Mouse (Mus musculus) monocyte, adult 2 months (primary cell): Measurements from ENCODE around the gene Pgpep1.

Experiments used
- DNase-seq, 2 experiments: peaks; one replicate each; pipeline ENCODE4 v3.0.0; 2022; ENCODE audit warnings: low spot score in 2 of 2, low read depth in 1 of 2

Gene Pgpep1

GRCm38 (mm10) chr8:70691230-70691629, 31.0 kb upstream of the Pgpep1 start:
- no peak for DNase-seq

DNA sequence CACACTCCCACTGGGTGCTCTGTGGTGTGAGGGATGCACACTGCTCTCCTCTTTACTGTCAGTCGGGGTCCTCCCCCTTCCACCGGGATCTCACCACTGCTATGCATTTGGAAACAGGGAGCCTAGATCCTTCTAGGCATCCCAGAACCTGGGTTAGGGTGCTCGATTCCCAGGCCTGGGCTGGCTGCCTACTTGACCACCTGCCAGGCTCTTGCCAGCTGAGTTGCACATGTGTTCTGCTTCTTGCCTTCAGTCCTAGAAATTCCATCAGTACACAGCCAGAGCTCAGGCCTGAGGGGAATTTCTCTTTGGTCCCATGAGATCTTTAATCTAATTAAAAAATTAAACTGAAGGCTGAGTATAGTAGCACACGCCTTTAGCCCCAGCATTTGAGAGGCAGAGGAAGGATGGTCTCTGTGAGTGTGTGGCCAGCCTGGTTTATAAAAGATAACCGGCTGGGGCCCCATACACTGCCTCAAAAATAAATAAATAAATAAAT, 29.8 kb upstream of the Pgpep1 start:
- DNase-seq: no peak

DNA sequence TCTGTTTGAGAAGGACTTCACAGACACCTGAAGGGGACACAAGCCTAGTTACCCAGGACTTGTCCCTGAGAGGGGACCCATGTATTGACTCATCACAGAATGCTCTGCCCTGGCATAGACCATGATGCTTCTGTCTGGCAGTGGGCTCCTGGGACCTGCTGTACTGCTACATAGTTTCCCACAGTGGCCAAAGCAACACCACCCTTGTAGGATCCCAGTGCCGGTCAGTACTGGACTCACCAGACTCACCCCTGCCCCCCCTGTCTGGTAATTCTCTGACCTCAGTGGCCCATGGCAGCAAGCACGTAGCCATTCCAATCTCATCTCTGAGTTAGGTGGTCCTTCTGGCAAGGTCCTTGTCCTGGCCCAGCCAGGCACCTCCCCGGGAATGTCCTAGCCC, 27.9 kb upstream of the Pgpep1 start:
- no peak for DNase-seq

- no peak for DNase-seq
Observed at GRCm38 (mm10) chr8:70687576-70687975, 27.4 kb upstream of the Pgpep1 start.

- no peak for DNase-seq
Observed at GRCm38 (mm10) chr8:70684291-70684690, 24.1 kb upstream of the Pgpep1 start.

GRCm38 (mm10) chr8:70682692-70683091, 22.5 kb upstream of the Pgpep1 start:
- no peak for DNase-seq

DNA sequence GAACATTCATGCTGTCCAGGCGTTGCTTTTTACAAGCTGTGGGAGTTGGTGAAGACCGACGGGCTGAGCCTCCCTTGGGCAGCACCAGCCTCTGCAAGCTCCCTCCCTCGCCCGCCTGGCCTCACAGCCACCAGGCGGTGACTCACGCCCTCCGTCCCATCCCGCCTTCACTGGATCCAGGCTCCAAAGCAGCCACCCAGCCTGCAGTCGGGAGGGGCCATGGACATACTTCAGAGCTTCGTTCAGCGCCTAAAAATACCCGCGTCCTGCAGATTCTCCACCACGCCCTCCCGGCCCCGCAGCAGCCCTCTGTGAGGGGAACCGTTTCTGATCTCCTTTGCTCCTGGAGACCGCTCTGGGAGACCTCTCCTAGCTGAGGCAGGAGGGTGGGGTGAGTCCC, 22.0 kb upstream of the Pgpep1 start:
- no peak for DNase-seq

DNA sequence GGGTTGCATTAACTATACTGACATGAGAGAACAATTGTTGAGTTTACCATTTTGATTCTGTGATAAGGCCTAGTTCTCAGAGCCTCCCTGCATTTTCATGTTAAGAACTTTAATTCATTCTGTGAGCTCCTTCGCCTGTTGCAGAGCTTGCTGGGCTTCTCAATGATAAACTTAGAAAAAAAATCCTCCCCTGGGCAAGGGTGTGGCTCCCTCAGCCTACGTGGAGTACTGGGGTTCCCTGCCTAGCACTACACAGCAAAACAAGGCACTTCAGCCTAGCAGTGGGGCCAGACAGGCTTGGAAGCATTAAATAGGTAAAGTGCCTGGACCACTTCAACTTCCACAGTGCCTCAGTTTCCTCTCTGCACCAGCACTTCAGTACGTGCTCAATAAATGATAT, 21.2 kb upstream of the Pgpep1 start:
- DNase-seq: no peak

GRCm38 (mm10) chr8:70680039-70680438, 19.9 kb upstream of the Pgpep1 start:
- DNase-seq: no peak

DNA sequence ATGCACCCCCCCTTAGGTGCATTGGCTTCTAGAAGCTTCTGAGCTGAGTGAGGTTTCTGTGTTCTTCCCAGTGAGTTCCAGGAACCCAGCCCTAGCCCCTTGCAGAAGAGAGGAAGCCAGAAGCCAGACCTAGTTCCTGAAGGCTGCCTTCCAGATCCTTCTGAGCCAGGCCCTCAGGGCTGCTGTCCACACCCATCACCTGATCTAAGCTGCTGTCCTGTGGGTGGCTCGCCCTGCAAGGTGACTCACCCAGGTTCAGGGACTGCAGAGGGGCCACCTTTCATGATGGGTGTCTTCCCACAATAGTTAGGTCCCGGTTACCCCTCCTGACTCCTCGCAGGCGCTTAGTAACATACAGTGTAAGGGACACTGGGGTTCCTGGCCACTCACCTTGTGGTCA, 19.2 kb upstream of the Pgpep1 start:
- no peak for DNase-seq

GRCm38 (mm10) chr8:70678679-70679078, 18.5 kb upstream of the Pgpep1 start:
- DNase-seq: no peak

DNA sequence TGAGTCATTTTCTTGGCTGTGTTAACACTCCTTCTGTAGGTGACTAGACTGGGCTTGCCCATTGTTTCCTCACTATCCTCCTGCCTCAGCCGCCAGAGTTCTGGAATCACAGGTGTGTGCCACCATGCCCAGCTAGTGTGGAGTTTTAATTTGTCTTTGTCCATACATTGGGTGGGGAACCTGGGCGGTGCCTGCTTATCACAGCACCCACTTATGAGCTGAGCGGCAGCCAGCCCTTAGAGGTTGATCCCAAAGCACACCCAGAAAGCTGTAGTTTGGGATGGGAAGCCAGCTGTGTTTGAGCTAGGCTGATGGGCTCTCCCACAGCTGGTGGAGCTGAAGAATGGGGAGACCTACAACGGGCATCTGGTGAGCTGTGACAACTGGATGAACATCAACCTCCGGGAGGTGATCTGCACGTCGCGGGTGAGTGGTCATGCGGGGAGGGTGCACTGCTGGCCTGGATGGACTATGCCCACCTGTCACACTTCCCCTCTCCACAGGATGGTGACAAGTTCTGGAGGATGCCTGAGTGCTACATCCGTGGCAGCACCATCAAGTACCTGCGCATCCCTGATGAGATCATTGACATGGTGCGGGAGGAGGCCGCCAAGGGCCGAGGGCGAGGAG, 17.4 kb upstream of the Pgpep1 start:
- no peak for DNase-seq

- no peak for DNase-seq
Observed at GRCm38 (mm10) chr8:70675336-70675735, 15.1 kb upstream of the Pgpep1 start.

DNA sequence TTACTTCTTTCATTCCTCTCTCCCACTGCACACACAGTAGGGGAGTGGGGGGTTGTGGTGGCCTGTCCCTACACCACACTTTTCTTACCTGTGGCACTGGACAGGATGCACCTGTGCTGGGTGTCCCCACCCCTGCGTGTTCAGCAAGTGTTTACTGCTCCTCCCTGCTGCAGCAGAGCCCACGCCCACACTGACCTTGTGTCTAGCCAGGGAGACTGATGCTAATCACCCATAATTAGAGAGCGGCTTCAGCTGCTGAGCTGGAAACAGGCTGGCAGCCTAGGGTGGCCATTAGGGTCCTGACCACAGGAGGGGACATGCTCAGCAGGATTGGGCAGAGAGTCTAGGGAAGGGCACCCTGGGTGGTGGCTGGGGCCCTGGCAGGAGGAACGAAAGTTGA, 14.5 kb upstream of the Pgpep1 start:
- no peak for DNase-seq

- DNase-seq: no peak
Observed at GRCm38 (mm10) chr8:70674109-70674508, 13.9 kb upstream of the Pgpep1 start.

- peak; percentile 92 for DNase-seq
Observed at GRCm38 (mm10) chr8:70673079-70673856, 13.1 kb upstream of the Pgpep1 start, which contains the start of gene Lsm4. TSS of gene Lsm4 (plus strand) at chr8:70673248.

- no peak for DNase-seq
Observed at GRCm38 (mm10) chr8:70672325-70673078, 12.3 kb upstream of the Pgpep1 start.

DNA sequence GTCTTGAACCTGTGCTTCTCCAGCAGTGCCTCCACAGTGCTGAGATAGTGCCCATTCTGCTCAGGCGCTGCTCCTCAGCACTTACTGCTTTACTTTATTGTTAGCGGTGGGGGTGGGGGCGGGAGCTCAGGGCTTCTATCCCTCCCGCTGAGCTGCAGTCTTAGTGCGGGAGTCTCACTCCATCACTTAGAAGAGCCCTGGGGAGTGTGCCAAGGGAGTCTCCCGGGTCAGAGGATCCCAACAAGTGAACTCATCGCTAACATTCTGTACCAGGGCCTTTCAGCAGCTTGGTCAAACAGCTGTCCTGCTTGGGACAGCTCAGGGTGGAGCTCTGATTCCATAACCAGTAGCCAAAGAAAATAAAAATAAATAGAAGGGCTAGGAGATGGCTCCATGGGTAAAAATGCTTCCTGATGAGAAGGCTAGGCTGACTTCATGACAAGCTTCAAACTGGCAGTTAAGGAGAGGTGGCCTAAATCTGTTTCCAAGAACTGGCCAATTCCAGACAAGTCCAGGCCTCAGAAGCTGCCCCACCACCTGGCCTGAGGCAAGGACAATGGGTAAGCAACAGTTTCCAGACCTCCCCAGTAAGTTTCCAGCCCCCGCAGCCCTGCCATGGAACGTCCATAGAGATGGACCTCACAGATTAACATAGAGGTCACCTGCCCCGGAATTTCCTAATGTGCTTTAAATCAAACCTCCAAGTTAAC, 11.6 kb upstream of the Pgpep1 start:
- no peak for DNase-seq

DNA sequence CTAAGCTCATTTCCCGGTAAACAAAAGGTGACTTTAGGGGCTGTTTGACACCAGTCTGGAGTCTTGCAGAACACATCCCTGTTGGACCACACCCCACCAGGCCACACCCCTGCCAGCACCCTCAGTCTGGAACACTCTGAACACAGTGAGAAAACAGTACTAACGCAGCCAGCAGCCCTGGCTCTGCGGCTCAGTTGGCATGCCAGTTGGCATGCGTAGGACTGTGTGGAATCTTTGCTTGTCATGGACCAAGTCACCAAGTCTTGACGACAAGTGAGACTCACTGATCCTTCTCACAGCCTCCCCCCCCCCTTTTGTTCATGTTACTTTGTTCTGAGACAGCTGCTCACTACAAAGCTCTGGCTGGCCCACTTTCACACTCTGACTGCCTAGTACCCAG, 6.9 kb upstream of the Pgpep1 start:
- no peak for DNase-seq

DNA sequence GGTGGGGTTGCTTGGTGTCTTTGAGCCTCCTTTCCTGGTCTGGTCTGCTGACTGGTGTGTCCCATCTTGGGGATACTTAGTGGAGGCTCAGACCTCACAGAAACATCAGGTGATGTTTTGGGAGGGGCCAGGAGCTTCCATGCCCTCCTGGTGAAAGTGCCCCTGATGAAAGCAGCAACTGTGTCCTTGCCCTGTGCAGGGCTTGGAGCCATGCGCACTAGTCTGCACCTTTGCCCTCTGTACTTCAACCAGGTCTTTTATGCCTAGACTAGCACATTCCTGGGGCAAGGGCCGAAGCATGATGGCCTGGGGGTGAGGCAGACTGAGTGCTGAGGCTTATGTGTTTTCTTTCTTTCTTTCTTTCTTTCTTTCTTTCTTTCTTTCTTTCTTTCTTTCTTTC, 5.4 kb upstream of the Pgpep1 start:
- no peak for DNase-seq

GRCm38 (mm10) chr8:70664631-70665030, 4.4 kb upstream of the Pgpep1 start:
- DNase-seq: no peak
